16 mouse cellular contexts compared by ENCODE assay signal in the genomic region with DNA sequence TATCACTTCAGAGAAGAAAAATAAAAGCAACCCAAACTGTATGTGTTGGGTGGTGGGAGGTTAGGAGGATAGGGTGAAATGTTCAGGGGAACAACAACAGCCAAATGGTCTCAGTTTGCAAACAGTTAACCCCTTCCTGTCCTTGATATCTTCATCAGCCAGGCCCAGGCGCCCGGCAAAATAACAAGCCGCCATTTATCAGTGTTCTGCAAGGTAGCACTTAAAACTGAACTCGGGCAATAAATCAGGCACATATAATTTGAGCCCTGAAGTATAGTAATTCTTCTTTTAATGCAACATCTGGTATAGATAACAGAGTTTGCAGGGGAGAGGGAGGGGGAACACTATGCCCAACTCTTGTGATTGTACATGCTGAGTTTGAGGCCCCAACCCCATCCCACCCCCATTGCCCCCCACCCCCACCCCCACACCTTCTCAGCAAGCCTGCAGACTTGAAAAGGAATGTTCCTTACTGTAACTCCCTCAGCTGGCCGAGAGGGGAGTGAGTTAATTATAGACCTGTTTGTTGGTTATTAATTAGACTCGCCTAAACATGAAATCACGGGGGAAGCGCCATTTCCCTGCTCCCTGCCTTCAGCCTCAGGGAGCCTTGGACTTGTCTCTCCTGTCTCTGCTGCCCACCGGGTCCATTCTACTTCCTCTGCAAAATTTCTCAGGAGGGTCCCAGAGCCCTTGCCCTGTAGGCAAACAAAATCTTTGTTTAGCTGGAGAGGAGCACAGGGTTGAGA.
DNase-seq lines count a peak whose midpoint lies in the region; ATAC-seq and TF ChIP-seq lines count a peak whose summit lies in the region.
"Had no signal": no experiment of that assay in that cellular context is flagged by ENCODE, and none has a peak within 500 bp of the region (broad histone marks: within the 10 kb centered on the region; RNA-seq: fewer than 3 reads in every experiment).

No protein-coding gene starts in this region.

- no peaks in the 10 kb centered on the region for H3K27me3 ChIP-seq in forebrain, embryonic 14.5 days (replicated peaks; ENCODE audit: control insufficient read depth, insufficient read depth, low read length)
- H3K27me3 ChIP-seq in forebrain, embryonic 11.5 days (ENCODE audit: control insufficient read depth, insufficient read depth, low read length), result no peaks in the 10 kb centered on the region
- H3K27me3 ChIP-seq in embryonic facial prominence, embryonic 15.5 days, result no peaks in the 10 kb centered on the region
- H3K27me3 ChIP-seq in kidney, postnatal 0 days (ENCODE audit: insufficient read depth, low read length), result no peaks in the 10 kb centered on the region
- H3K27me3 ChIP-seq in limb, embryonic 15.5 days, result no peaks in the 10 kb centered on the region
- H3K27me3 ChIP-seq in intestine, postnatal 0 days (replicated peaks; ENCODE audit: control insufficient read depth, insufficient read depth, low read length), result no peaks in the 10 kb centered on the region
- no peaks in the 10 kb centered on the region for H3K27me3 ChIP-seq in liver, embryonic 11.5 days (replicated peaks; ENCODE audit: control insufficient read depth, insufficient read depth, low read length)
- H3K27me3 ChIP-seq: forebrain, embryonic 13.5 days; liver, embryonic 13.5 days had no signal

- no peaks in the 10 kb centered on the region for H3K36me3 ChIP-seq in forebrain, embryonic 14.5 days (ENCODE audit: control insufficient read depth, insufficient read depth, low read length)
- no peaks in the 10 kb centered on the region for H3K36me3 ChIP-seq in forebrain, embryonic 11.5 days (ENCODE audit: control insufficient read depth, insufficient read depth, low read length)
- no peaks in the 10 kb centered on the region for H3K36me3 ChIP-seq in embryonic facial prominence, embryonic 15.5 days
- H3K36me3 ChIP-seq in kidney, postnatal 0 days (ENCODE audit: insufficient read depth, low read length), result no peaks in the 10 kb centered on the region
- no peaks in the 10 kb centered on the region for H3K36me3 ChIP-seq in limb, embryonic 15.5 days
- H3K36me3 ChIP-seq in intestine, postnatal 0 days (ENCODE audit: control insufficient read depth, insufficient read depth), result no peaks in the 10 kb centered on the region
- no peaks in the 10 kb centered on the region for H3K36me3 ChIP-seq in liver, embryonic 11.5 days (ENCODE audit: control insufficient read depth, insufficient read depth, low read length)
- H3K36me3 ChIP-seq: liver, embryonic 13.5 days had no signal

- no peak overlapping the region for H3K27ac ChIP-seq in forebrain, embryonic 14.5 days (ENCODE audit: low read depth, low read length)
- no peak overlapping the region for H3K27ac ChIP-seq in forebrain, embryonic 11.5 days (ENCODE audit: low read depth, low read length)
- peak overlapping the region; percentile 24; the same call in 1 of the 2 replicates for H3K27ac ChIP-seq in embryonic facial prominence, embryonic 15.5 days (replicated peaks)
- H3K27ac ChIP-seq in kidney, postnatal 0 days, result peak overlapping the region; percentile 77
- H3K27ac ChIP-seq in limb, embryonic 15.5 days, result 0 out of 2 replicates have a peak overlapping the region, but pooled peaks have one; percentile 22
- H3K27ac ChIP-seq in intestine, postnatal 0 days (ENCODE audit: low read depth, low read length), result no peak overlapping the region
- H3K27ac ChIP-seq in liver, embryonic 11.5 days (ENCODE audit: low read depth, low read length), result no peak overlapping the region
- H3K27ac ChIP-seq: forebrain, embryonic 13.5 days; hindbrain, postnatal 0 days; liver, embryonic 13.5 days had no signal

- H3K9me3 ChIP-seq in forebrain, embryonic 14.5 days (replicated peaks; ENCODE audit: control insufficient read depth, low read length), result no peaks in the 10 kb centered on the region
- H3K9me3 ChIP-seq in forebrain, embryonic 11.5 days (ENCODE audit: control insufficient read depth, low read length), result no peaks in the 10 kb centered on the region
- H3K9me3 ChIP-seq in embryonic facial prominence, embryonic 15.5 days (replicated peaks), result no peaks in the 10 kb centered on the region
- H3K9me3 ChIP-seq in kidney, postnatal 0 days (replicated peaks; ENCODE audit: low read length), result no peaks in the 10 kb centered on the region
- H3K9me3 ChIP-seq in limb, embryonic 15.5 days, result no peaks in the 10 kb centered on the region
- H3K9me3 ChIP-seq in intestine, postnatal 0 days (ENCODE audit: control insufficient read depth), result no peaks in the 10 kb centered on the region
- no peaks in the 10 kb centered on the region for H3K9me3 ChIP-seq in liver, embryonic 11.5 days (ENCODE audit: control insufficient read depth, low read length)
- H3K9me3 ChIP-seq: forebrain, embryonic 13.5 days; liver, embryonic 13.5 days had no signal

- no peak overlapping the region for H3K4me2 ChIP-seq in forebrain, embryonic 14.5 days (ENCODE audit: low read length)
- H3K4me2 ChIP-seq in forebrain, embryonic 11.5 days (ENCODE audit: low read depth, low read length, severe bottlenecking), result no peak overlapping the region
- H3K4me2 ChIP-seq in embryonic facial prominence, embryonic 15.5 days (replicated peaks), result no peak overlapping the region
- peak overlapping the region; percentile 5; the same call in 1 of the 2 replicates for H3K4me2 ChIP-seq in kidney, postnatal 0 days (ENCODE audit: low read length)
- H3K4me2 ChIP-seq in limb, embryonic 15.5 days, result no peak overlapping the region
- H3K4me2 ChIP-seq in intestine, postnatal 0 days (replicated peaks; ENCODE audit: low read depth), result no peak overlapping the region
- no peak overlapping the region for H3K4me2 ChIP-seq in liver, embryonic 11.5 days
- H3K4me2 ChIP-seq: forebrain, embryonic 13.5 days; liver, embryonic 13.5 days had no signal

- H3K9ac ChIP-seq in forebrain, embryonic 14.5 days (ENCODE audit: low read length), result no peak overlapping the region
- H3K9ac ChIP-seq in forebrain, embryonic 11.5 days (ENCODE audit: low read length), result no peak overlapping the region
- no peak overlapping the region for H3K9ac ChIP-seq in embryonic facial prominence, embryonic 15.5 days
- H3K9ac ChIP-seq in kidney, postnatal 0 days (ENCODE audit: low read depth, low read length), result no peak overlapping the region
- no peak overlapping the region for H3K9ac ChIP-seq in limb, embryonic 15.5 days
- H3K9ac ChIP-seq in intestine, postnatal 0 days (ENCODE audit: low read depth, low read length), result no peak overlapping the region
- H3K9ac ChIP-seq in liver, embryonic 11.5 days (ENCODE audit: low read depth, low read length), result no peak overlapping the region
- H3K9ac ChIP-seq: forebrain, embryonic 13.5 days; liver, embryonic 13.5 days had no signal

- no peak; the same call in 1 of the 2 replicates for TF ChIP-seq CTCF in kidney, postnatal 0 days (IDR thresholded peaks at IDR 0.05; ENCODE audit: low read depth)
- TF ChIP-seq CTCF in intestine, postnatal 0 days (IDR thresholded peaks at IDR 0.05; ENCODE audit: low read depth), result no peak

- no peak for ATAC-seq in forebrain, embryonic 14.5 days
- ATAC-seq in forebrain, embryonic 11.5 days (replicated peaks; ENCODE audit: low FRiP score), result no peak
- ATAC-seq in embryonic facial prominence, embryonic 15.5 days (ENCODE audit: insufficient number of reproducible peaks, low FRiP score, low TSS enrichment, low read depth), result no peak
- ATAC-seq in kidney, postnatal 0 days (replicated peaks; ENCODE audit: low FRiP score, low read depth), result peak; percentile 77
- ATAC-seq in limb, embryonic 15.5 days (ENCODE audit: insufficient number of reproducible peaks, low FRiP score, low TSS enrichment, low read depth), result no peak
- ATAC-seq in intestine, postnatal 0 days, result no peak
- no peak for ATAC-seq in liver, embryonic 11.5 days (replicated peaks; ENCODE audit: low FRiP score)
- ATAC-seq: forebrain, embryonic 13.5 days; hindbrain, postnatal 0 days had no signal

- DNase-seq in forebrain, embryonic 14.5 days (ENCODE audit: low spot score), result peak; percentile 5
- DNase-seq in forebrain, embryonic 11.5 days (ENCODE audit: low spot score), result no peak
- DNase-seq in kidney, postnatal 0 days (ENCODE audit: low spot score), result peak; percentile 93
- no peak for DNase-seq in frontal cortex, postnatal 10 days (ENCODE audit: low spot score in 2 of 2)
- DNase-seq in liver, embryonic 11.5 days (ENCODE audit: low spot score), result no peak
- DNase-seq: adrenal gland, postnatal 36 days; cerebellum, adult 11 months; liver, embryonic 13.5 days; lung, postnatal 14 days; midbrain, embryonic 14.5 days; spleen, adult 18-20 months had no signal

- WGBS in forebrain, embryonic 14.5 days, result 65% methylated on average over 9 of the region's 9 CpGs
- 74% methylated on average over 9 of the region's 9 CpGs for WGBS in forebrain, embryonic 11.5 days
- 25% methylated on average over 9 of the region's 9 CpGs for WGBS in embryonic facial prominence, embryonic 15.5 days
- WGBS in kidney, postnatal 0 days, result 10% methylated on average over 9 of the region's 9 CpGs
- WGBS in limb, embryonic 15.5 days, result 12% methylated on average over 9 of the region's 9 CpGs
- 45% methylated on average over 9 of the region's 9 CpGs for WGBS in intestine, postnatal 0 days
- 45% methylated on average over 9 of the region's 9 CpGs for WGBS in liver, embryonic 11.5 days

- no peaks in the 10 kb centered on the region for H3K4me1 ChIP-seq in forebrain, embryonic 14.5 days (ENCODE audit: control insufficient read depth, insufficient read depth, low read length)
- no peaks in the 10 kb centered on the region for H3K4me1 ChIP-seq in forebrain, embryonic 11.5 days (replicated peaks; ENCODE audit: control insufficient read depth, insufficient read depth, low read length)
- peaks cover 41% of the 10 kb centered on the region for H3K4me1 ChIP-seq in embryonic facial prominence, embryonic 15.5 days
- H3K4me1 ChIP-seq in kidney, postnatal 0 days (replicated peaks; ENCODE audit: insufficient read depth, low read length), result peaks cover 10% of the 10 kb centered on the region
- H3K4me1 ChIP-seq in limb, embryonic 15.5 days, result peaks cover 23% of the 10 kb centered on the region
- H3K4me1 ChIP-seq in intestine, postnatal 0 days (replicated peaks; ENCODE audit: control insufficient read depth, insufficient read depth, low read length), result no peaks in the 10 kb centered on the region
- 0 out of 2 replicates have a peak, but pooled peaks cover 6% of the 10 kb centered on the region for H3K4me1 ChIP-seq in liver, embryonic 11.5 days (replicated peaks; ENCODE audit: control insufficient read depth, insufficient read depth, low read length)
- H3K4me1 ChIP-seq: liver, embryonic 13.5 days had no signal

- no peak overlapping the region for H3K4me3 ChIP-seq in forebrain, embryonic 14.5 days (ENCODE audit: low read depth, low read length)
- no peak overlapping the region for H3K4me3 ChIP-seq in forebrain, embryonic 11.5 days (ENCODE audit: low read depth, low read length)
- no peak overlapping the region for H3K4me3 ChIP-seq in embryonic facial prominence, embryonic 15.5 days (replicated peaks)
- no peak overlapping the region for H3K4me3 ChIP-seq in kidney, postnatal 0 days (replicated peaks; ENCODE audit: low read depth, low read length)
- no peak overlapping the region for H3K4me3 ChIP-seq in limb, embryonic 15.5 days
- no peak overlapping the region for H3K4me3 ChIP-seq in intestine, postnatal 0 days (ENCODE audit: low read depth, low read length)
- no peak overlapping the region for H3K4me3 ChIP-seq in liver, embryonic 11.5 days (ENCODE audit: low read depth, low read length)
- H3K4me3 ChIP-seq: forebrain, embryonic 13.5 days; liver, embryonic 13.5 days had no signal

Comparison
In these comparisons a context has a peak if more than half of its experiments do, and no peak if none do; other contexts are left out.
1. DNase-seq: peak in forebrain, embryonic 14.5 days (single experiment) and kidney, postnatal 0 days (single experiment); none in forebrain, embryonic 11.5 days (single experiment), frontal cortex, postnatal 10 days (0 of 2) and liver, embryonic 11.5 days (single experiment).
2. H3K27ac ChIP-seq: peak in embryonic facial prominence, embryonic 15.5 days (single experiment), kidney, postnatal 0 days (single experiment) and limb, embryonic 15.5 days (single experiment); none in forebrain, embryonic 14.5 days (single experiment), forebrain, embryonic 11.5 days (single experiment), intestine, postnatal 0 days (single experiment) and liver, embryonic 11.5 days (single experiment).